Mouse (Mus musculus): ENCODE data around the gene Lsm14a. TPM values are rescaled to one million over a fixed set of nuclear protein-coding genes. Genes with fewer than 3 reads are reported as not detected.
A peak's percentile ranks its signal among the peaks of the same experiment; 100 is the strongest.

The Lsm14a gene
- polyA plus RNA-seq, 1 experiment from 2014 or later, result 68.1 TPM

GRCm38 (mm10) chr7:34323351-34323750 is 69.8 kb downstream of the Lsm14a start:
- Histone ChIP-seq H3K4me2 (no peak overlapping the region), H3K9ac (no peak overlapping the region), H3K4me3 (no peak overlapping the region), H3K36me3 (no peaks in the 10 kb centered on the region), H3K27ac (no peak overlapping the region), H3K27me3 (no peaks in the 10 kb centered on the region), H3K9me3 (no peaks in the 10 kb centered on the region), H3K4me1 (replicated peaks) (0 out of 2 replicates have a peak, but pooled peaks cover 3% of the 10 kb centered on the region)
- 80% methylated on average over 8 of the region's 8 CpGs for WGBS
- ATAC-seq (ENCODE audit: low FRiP score), result no peak

- Histone ChIP-seq H3K27ac (no peak overlapping the region), H3K27me3 (no peaks in the 10 kb centered on the region), H3K9me3 (no peaks in the 10 kb centered on the region), H3K4me2 (no peak overlapping the region), H3K4me1 (replicated peaks) (peaks cover 9% of the 10 kb centered on the region; the same call in 1 of the 2 replicates), H3K36me3 (no peaks in the 10 kb centered on the region), H3K9ac (no peak overlapping the region), H3K4me3 (no peak overlapping the region)
- 92% methylated on average over 4 of the region's 4 CpGs for WGBS
- no peak for ATAC-seq (ENCODE audit: low FRiP score)
Observed at GRCm38 (mm10) chr7:34321958-34322357, 71.2 kb downstream of the Lsm14a start.

- H3K4me3 ChIP-seq, result no peak overlapping the region
- WGBS, result 84% methylated on average over 5 of the region's 5 CpGs
- ATAC-seq (ENCODE audit: low FRiP score), result no peak
- no peak overlapping the region for H3K27ac ChIP-seq
- H3K4me2 ChIP-seq, result no peak overlapping the region
- H3K36me3 ChIP-seq, result no peaks in the 10 kb centered on the region
- H3K9ac ChIP-seq, result no peak overlapping the region
- H3K4me1 ChIP-seq (replicated peaks), result peaks cover 9% of the 10 kb centered on the region; the same call in 1 of the 2 replicates
- H3K9me3 ChIP-seq, result no peaks in the 10 kb centered on the region
- no peaks in the 10 kb centered on the region for H3K27me3 ChIP-seq
Observed at GRCm38 (mm10) chr7:34321119-34321518, 72.0 kb downstream of the Lsm14a start.

GRCm38 (mm10) chr7:34319957-34320356 is 73.2 kb downstream of the Lsm14a start:
- no peaks in the 10 kb centered on the region for H3K9me3 ChIP-seq
- peaks cover 9% of the 10 kb centered on the region; the same call in 1 of the 2 replicates for H3K4me1 ChIP-seq (replicated peaks)
- H3K4me2 ChIP-seq, result no peak overlapping the region
- no peak overlapping the region for H3K9ac ChIP-seq
- ATAC-seq (ENCODE audit: low FRiP score), result no peak; the same call in 1 of the 2 replicates
- WGBS, result 20% methylated on average over 3 of the region's 3 CpGs
- no peaks in the 10 kb centered on the region for H3K36me3 ChIP-seq
- no peak overlapping the region for H3K27ac ChIP-seq
- H3K4me3 ChIP-seq, result no peak overlapping the region
- no peaks in the 10 kb centered on the region for H3K27me3 ChIP-seq

- Histone ChIP-seq H3K4me3 (no peak overlapping the region), H3K27me3 (no peaks in the 10 kb centered on the region), H3K36me3 (no peaks in the 10 kb centered on the region), H3K4me2 (no peak overlapping the region), H3K4me1 (replicated peaks) (peaks cover 9% of the 10 kb centered on the region; the same call in 1 of the 2 replicates), H3K9me3 (no peaks in the 10 kb centered on the region), H3K27ac (no peak overlapping the region), H3K9ac (no peak overlapping the region)
- 85% methylated on average over 2 of the region's 2 CpGs for WGBS
- no peak for ATAC-seq (ENCODE audit: low FRiP score)
Observed at GRCm38 (mm10) chr7:34319123-34319522, 74.0 kb downstream of the Lsm14a start.

- Histone ChIP-seq H3K4me1 (replicated peaks) (peaks cover 11% of the 10 kb centered on the region; the same call in 1 of the 2 replicates), H3K4me2 (no peak overlapping the region), H3K36me3 (no peaks in the 10 kb centered on the region), H3K4me3 (no peak overlapping the region), H3K27me3 (no peaks in the 10 kb centered on the region), H3K9ac (no peak overlapping the region), H3K27ac (no peak overlapping the region), H3K9me3 (no peaks in the 10 kb centered on the region)
- WGBS, result 72% methylated on average over 7 of the region's 7 CpGs
- ATAC-seq (ENCODE audit: low FRiP score), result no peak
Observed at GRCm38 (mm10) chr7:34317901-34318476, 75.1 kb downstream of the Lsm14a start.

GRCm38 (mm10) chr7:34313443-34313875 is 79.7 kb downstream of the Lsm14a start, which contains the start of gene 4931406P16Rik:
TSS of gene 4931406P16Rik (minus strand) at chr7:34313551.
- Histone ChIP-seq H3K4me3 (peak within 1 kb of the TSS; percentile 80), H3K27me3 (no peaks in the 10 kb centered on the region), H3K9ac (peak within 1 kb of the TSS; percentile 95), H3K4me1 (replicated peaks) (peaks cover 29% of the 10 kb centered on the region), H3K4me2 (peak within 1 kb of the TSS; percentile 76), H3K27ac (peak within 1 kb of the TSS; percentile 95), H3K9me3 (no peaks in the 10 kb centered on the region), H3K36me3 (no peaks in the 10 kb centered on the region)
- WGBS, result under 1% methylated on average over 36 of the region's 41 CpGs
- peak; percentile 90 for ATAC-seq (ENCODE audit: low FRiP score)

- Histone ChIP-seq H3K4me2 (peak overlapping the region; percentile 76), H3K9ac (peak overlapping the region; percentile 95), H3K9me3 (no peaks in the 10 kb centered on the region), H3K4me3 (peak overlapping the region; percentile 80), H3K27me3 (no peaks in the 10 kb centered on the region), H3K27ac (peak overlapping the region; percentile 95), H3K4me1 (replicated peaks) (peaks cover 27% of the 10 kb centered on the region), H3K36me3 (no peaks in the 10 kb centered on the region)
- WGBS, result under 1% methylated on average over 43 of the region's 73 CpGs
- peak; percentile 87 for ATAC-seq (ENCODE audit: low FRiP score)
Observed at GRCm38 (mm10) chr7:34312786-34313442, 80.2 kb downstream of the Lsm14a start.

GRCm38 (mm10) chr7:34309186-34309764 is 83.8 kb downstream of the Lsm14a start:
- Histone ChIP-seq H3K4me1 (replicated peaks) (peaks cover 31% of the 10 kb centered on the region), H3K27ac (no peak overlapping the region)
- 89% methylated on average over 5 of the region's 5 CpGs for WGBS

GRCm38 (mm10) chr7:34308586-34308985 is 84.5 kb downstream of the Lsm14a start:
- no peak overlapping the region for H3K27ac ChIP-seq
- no peak overlapping the region for H3K4me3 ChIP-seq
- H3K9me3 ChIP-seq, result no peaks in the 10 kb centered on the region
- H3K36me3 ChIP-seq, result no peaks in the 10 kb centered on the region
- H3K4me2 ChIP-seq, result no peak overlapping the region
- H3K4me1 ChIP-seq (replicated peaks), result peaks cover 28% of the 10 kb centered on the region
- no peak overlapping the region for H3K9ac ChIP-seq
- ATAC-seq (ENCODE audit: low FRiP score), result no peak
- 78% methylated on average over 5 of the region's 5 CpGs for WGBS
- no peaks in the 10 kb centered on the region for H3K27me3 ChIP-seq

More at GRCm38 (mm10) chr7:34309186-34309764, 83.8 kb downstream of the Lsm14a start:
- no peak overlapping the region for H3K4me2 ChIP-seq
- H3K9me3 ChIP-seq, result no peaks in the 10 kb centered on the region
- no peaks in the 10 kb centered on the region for H3K27me3 ChIP-seq
- no peak for ATAC-seq (ENCODE audit: low FRiP score)
- no peaks in the 10 kb centered on the region for H3K36me3 ChIP-seq
- H3K4me3 ChIP-seq, result no peak overlapping the region
- H3K9ac ChIP-seq, result no peak overlapping the region

GRCm38 (mm10) chr7:34305454-34305853 is 87.7 kb downstream of the Lsm14a start:
- 68% methylated on average over 4 of the region's 4 CpGs for WGBS
- Histone ChIP-seq H3K9ac (no peak overlapping the region), H3K27me3 (no peaks in the 10 kb centered on the region), H3K36me3 (peaks cover 6% of the 10 kb centered on the region; the same call in 1 of the 2 replicates), H3K27ac (no peak overlapping the region), H3K4me3 (no peak overlapping the region), H3K4me1 (replicated peaks) (peaks cover 13% of the 10 kb centered on the region), H3K9me3 (no peaks in the 10 kb centered on the region), H3K4me2 (no peak overlapping the region)
- no peak for ATAC-seq (ENCODE audit: low FRiP score)

- 96% methylated on average over 1 of the region's 1 CpGs for WGBS
- no peaks in the 10 kb centered on the region for H3K27me3 ChIP-seq
- H3K9me3 ChIP-seq, result no peaks in the 10 kb centered on the region
- no peak overlapping the region for H3K4me3 ChIP-seq
- H3K4me2 ChIP-seq, result no peak overlapping the region
- H3K27ac ChIP-seq, result no peak overlapping the region
- peaks cover 6% of the 10 kb centered on the region for H3K4me1 ChIP-seq (replicated peaks)
- peaks cover 15% of the 10 kb centered on the region for H3K36me3 ChIP-seq
- ATAC-seq (ENCODE audit: low FRiP score), result no peak
- no peak overlapping the region for H3K9ac ChIP-seq
Observed at GRCm38 (mm10) chr7:34302651-34303050, 90.5 kb downstream of the Lsm14a start.
